Mouse (Mus musculus) forebrain, embryonic 14.5 days (tissue): ENCODE results near the gene Gm6121. TPM values are rescaled to one million over a fixed set of nuclear protein-coding genes. Genes with fewer than 3 reads are reported as not detected.
"Not testable (repeated sequence)": the region's sequence is repeated elsewhere in the genome, so short reads cannot be mapped to it uniquely, and the experiment has no call there.

ENCODE experiments used
- ATAC-seq: fragments of 200-750 bp; cut with Nextera tagmentation; 2 replicates; pipeline ENCODE4 v1.8.0; 2017; ENCODE audit warnings: mild to moderate bottlenecking, moderate library complexity
- DNase-seq: peaks from one replicate; pipeline ENCODE4 v3.0.0-alpha.2; 2015; ENCODE audit warnings: low spot score
- H3K27ac ChIP-seq: fragments of 300-500 bp; sonication (generic); 2 replicates; pipeline ENCODE4 v1.5.1; 2014; ENCODE audit warnings: low read depth, mild to moderate bottlenecking, control low read depth, low read length, moderate library complexity
- H3K27me3 ChIP-seq: fragments of 300-500 bp; sonication (generic); replicated peaks from 2 replicates; pipeline ENCODE4 v1.6.1; 2014; ENCODE audit warnings: low read length, control low read depth, mixed read lengths; ENCODE audit not compliant: control insufficient read depth, insufficient read depth
- H3K36me3 ChIP-seq: fragments of 300-500 bp; sonication (generic); 2 replicates; pipeline ENCODE4 v1.6.1; 2014; ENCODE audit warnings: low read length, control low read depth; ENCODE audit not compliant: control insufficient read depth, insufficient read depth
- H3K4me1 ChIP-seq: fragments of 300-500 bp; sonication (generic); 2 replicates; pipeline ENCODE4 v1.6.1; 2014; ENCODE audit warnings: antibody characterized with exemption, low read length, control low read depth; ENCODE audit not compliant: control insufficient read depth, insufficient read depth
- H3K4me2 ChIP-seq: fragments of 300-500 bp; sonication (generic); 2 replicates; pipeline ENCODE4 v1.6.1; 2014; ENCODE audit warnings: mild to moderate bottlenecking, control low read depth, low read length
- H3K4me3 ChIP-seq: fragments of 300-500 bp; sonication (generic); 2 replicates; pipeline ENCODE4 v1.5.1; 2014; ENCODE audit warnings: low read depth, low read length, control low read depth
- H3K9ac ChIP-seq: fragments of 300-500 bp; sonication (generic); 2 replicates; pipeline ENCODE4 v1.6.1; 2014; ENCODE audit warnings: mild to moderate bottlenecking, low read length, control low read depth, moderate library complexity
- H3K9me3 ChIP-seq: fragments of 300-500 bp; sonication (generic); replicated peaks from 2 replicates; pipeline ENCODE4 v1.6.1; 2016; ENCODE audit warnings: low read length, control low read depth, mixed read lengths; ENCODE audit not compliant: control insufficient read depth
- WGBS: fragments of 180-500 bp; shearing (Covaris S2); extraction: QIAGEN DNeasy Blood & Tissue Kit; methylation state at CpG from one replicate; pipeline ENCODE4 v1.1.7; 2014; 5-methylcytosine and 5-hydroxymethylcytosine counted together
- polyA plus RNA-seq: library from polyadenylated mRNA; unstranded; fragments of >200 nt; fragmentation: Nextera tagmentation; extraction: Ambion mirVana; gene quantifications from 2 replicates; pipeline ENCODE4 v1.2.1, GENCODE M21; 2014

Gm6121 gene
- not detected in 2 replicates for polyA plus RNA-seq

DNA sequence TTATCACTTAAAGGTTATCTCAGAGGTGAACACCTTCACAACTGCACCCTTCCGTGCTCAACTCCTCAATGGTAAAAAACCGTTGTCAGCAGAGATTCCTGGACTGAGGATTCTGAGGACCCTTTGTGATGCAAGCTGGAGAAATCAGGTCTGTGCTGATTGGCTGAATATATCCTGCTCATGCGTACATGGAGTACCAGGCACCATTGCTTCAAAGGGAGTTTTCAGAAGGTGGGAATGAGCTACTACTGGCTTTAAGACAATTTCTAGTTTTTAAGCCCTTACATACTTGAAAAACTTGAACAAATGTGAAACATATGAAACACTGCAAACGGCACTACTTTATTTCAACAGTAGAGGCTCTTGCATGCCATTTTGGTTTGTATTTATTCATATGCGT is at the start of gene Gm6121:
Gm6121 (minus strand) TSS at position 101 of the 400 bp plus-strand sequence.
- not testable (repeated sequence) for H3K27ac ChIP-seq, ATAC-seq, H3K36me3 ChIP-seq, H3K27me3 ChIP-seq, H3K4me1 ChIP-seq, DNase-seq, H3K9me3 ChIP-seq, H3K4me3 ChIP-seq, H3K4me2 ChIP-seq, H3K9ac ChIP-seq
- no CpG with 5 or more reads among the region's 5 CpGs for WGBS

Other genes with a start within 250 kb of the Gm6121 start
- not detected in 2 replicates for gene Gm14525, start 233.1 kb downstream of the Gm6121 start, polyA plus RNA-seq